Mouse (Mus musculus): Measurements from ENCODE around the gene Pard3. TPM values are rescaled to one million over a fixed set of nuclear protein-coding genes. Genes with fewer than 3 reads are reported as not detected.

Pard3 gene
- 16.1 and 17.0 TPM in 2 replicates for polyA plus RNA-seq (2015; fragmentation: Nextera tagmentation; extraction: Ambion mirVana)

GRCm38 (mm10) chr8:127063551-127064360 is at the start of gene Pard3:
Pard3 (plus strand) TSS chr8:127063893.
- Histone ChIP-seq H3K9me3 (replicated peaks) (no peaks in the 10 kb centered on the region), H3K4me2 (peak within 1 kb of the TSS; percentile 64), H3K36me3 (no peaks in the 10 kb centered on the region), H3K27ac (replicated peaks) (peak within 1 kb of the TSS; percentile 92), H3K27me3 (replicated peaks) (no peaks in the 10 kb centered on the region), H3K4me3 (replicated peaks) (peak within 1 kb of the TSS; percentile 80), H3K4me1 (peaks cover 32% of the 10 kb centered on the region), H3K9ac (replicated peaks) (peak within 1 kb of the TSS; percentile 84)
- WGBS = under 1% methylated on average over 92 of the region's 98 CpGs
- peak; percentile 94 for ATAC-seq (ENCODE audit: low FRiP score)

- no peaks in the 10 kb centered on the region for H3K27me3 ChIP-seq (replicated peaks)
- H3K4me1 ChIP-seq = no peaks in the 10 kb centered on the region
- H3K9ac ChIP-seq (replicated peaks) = no peak overlapping the region
- no peak for ATAC-seq (ENCODE audit: low FRiP score)
- peaks cover 7% of the 10 kb centered on the region; the same call in 1 of the 2 replicates for H3K9me3 ChIP-seq (replicated peaks)
- H3K4me2 ChIP-seq = no peak overlapping the region
- no peak overlapping the region for H3K27ac ChIP-seq (replicated peaks)
- H3K4me3 ChIP-seq (replicated peaks) = no peak overlapping the region
- no peaks in the 10 kb centered on the region for H3K36me3 ChIP-seq
- 78% methylated on average over 1 of the region's 1 CpGs for WGBS
These were observed 41.9 kb upstream of the Pard3 start for GRCm38 (mm10) chr8:127021830-127022229.

GRCm38 (mm10) chr8:127025256-127025717 is 38.4 kb upstream of the Pard3 start:
- Histone ChIP-seq H3K36me3 (no peaks in the 10 kb centered on the region), H3K9me3 (replicated peaks) (no peaks in the 10 kb centered on the region), H3K4me2 (no peak overlapping the region), H3K4me3 (replicated peaks) (no peak overlapping the region), H3K27me3 (replicated peaks) (no peaks in the 10 kb centered on the region), H3K4me1 (no peaks in the 10 kb centered on the region), H3K9ac (replicated peaks) (no peak overlapping the region), H3K27ac (replicated peaks) (no peak overlapping the region)
- no peak for ATAC-seq (ENCODE audit: low FRiP score)
- WGBS = 66% methylated on average over 11 of the region's 11 CpGs

GRCm38 (mm10) chr8:127025775-127026174 is 37.9 kb upstream of the Pard3 start:
- Histone ChIP-seq H3K9ac (replicated peaks) (no peak overlapping the region), H3K4me1 (no peaks in the 10 kb centered on the region), H3K36me3 (no peaks in the 10 kb centered on the region), H3K4me3 (replicated peaks) (no peak overlapping the region), H3K9me3 (replicated peaks) (no peaks in the 10 kb centered on the region), H3K4me2 (no peak overlapping the region), H3K27ac (replicated peaks) (no peak overlapping the region), H3K27me3 (replicated peaks) (no peaks in the 10 kb centered on the region)
- 53% methylated on average over 11 of the region's 11 CpGs for WGBS
- no peak for ATAC-seq (ENCODE audit: low FRiP score)

- 37% methylated on average over 5 of the region's 5 CpGs for WGBS
- Histone ChIP-seq H3K4me3 (replicated peaks) (no peak overlapping the region), H3K27me3 (replicated peaks) (no peaks in the 10 kb centered on the region), H3K4me1 (no peaks in the 10 kb centered on the region), H3K36me3 (no peaks in the 10 kb centered on the region), H3K27ac (replicated peaks) (no peak overlapping the region), H3K9ac (replicated peaks) (no peak overlapping the region), H3K9me3 (replicated peaks) (no peaks in the 10 kb centered on the region), H3K4me2 (no peak overlapping the region)
- ATAC-seq (ENCODE audit: low FRiP score) = no peak
These were observed 32.2 kb upstream of the Pard3 start for GRCm38 (mm10) chr8:127031476-127031875.

- WGBS = 80% methylated on average over 4 of the region's 4 CpGs
- no peaks in the 10 kb centered on the region for H3K36me3 ChIP-seq
- no peak overlapping the region for H3K27ac ChIP-seq (replicated peaks)
- H3K4me3 ChIP-seq (replicated peaks) = no peak overlapping the region
- no peak overlapping the region for H3K9ac ChIP-seq (replicated peaks)
- H3K4me1 ChIP-seq = no peaks in the 10 kb centered on the region
- no peak for ATAC-seq (ENCODE audit: low FRiP score)
- H3K4me2 ChIP-seq = no peak overlapping the region
- no peaks in the 10 kb centered on the region for H3K9me3 ChIP-seq (replicated peaks)
- H3K27me3 ChIP-seq (replicated peaks) = no peaks in the 10 kb centered on the region
These were observed 24.8 kb upstream of the Pard3 start for GRCm38 (mm10) chr8:127038928-127039327.

- ATAC-seq (ENCODE audit: low FRiP score) = no peak
- no peaks in the 10 kb centered on the region for H3K27me3 ChIP-seq (replicated peaks)
- no peak overlapping the region for H3K4me3 ChIP-seq (replicated peaks)
- no peak overlapping the region for H3K4me2 ChIP-seq
- no peaks in the 10 kb centered on the region for H3K36me3 ChIP-seq
- no peaks in the 10 kb centered on the region for H3K9me3 ChIP-seq (replicated peaks)
- WGBS = 74% methylated on average over 5 of the region's 5 CpGs
- no peak overlapping the region for H3K9ac ChIP-seq (replicated peaks)
- H3K27ac ChIP-seq (replicated peaks) = no peak overlapping the region
- H3K4me1 ChIP-seq = no peaks in the 10 kb centered on the region
These were observed 13.7 kb upstream of the Pard3 start for GRCm38 (mm10) chr8:127049996-127050395.

- Histone ChIP-seq H3K9ac (replicated peaks) (no peak overlapping the region), H3K27ac (replicated peaks) (no peak overlapping the region)
- 85% methylated on average over 10 of the region's 10 CpGs for WGBS
These were observed 11.6 kb upstream of the Pard3 start for GRCm38 (mm10) chr8:127052132-127052531.

GRCm38 (mm10) chr8:127055081-127055480 is 8.6 kb upstream of the Pard3 start:
- Histone ChIP-seq H3K4me2 (no peak overlapping the region), H3K9me3 (replicated peaks) (no peaks in the 10 kb centered on the region), H3K4me1 (no peaks in the 10 kb centered on the region), H3K36me3 (no peaks in the 10 kb centered on the region), H3K27ac (replicated peaks) (no peak overlapping the region), H3K27me3 (replicated peaks) (no peaks in the 10 kb centered on the region), H3K9ac (replicated peaks) (no peak overlapping the region), H3K4me3 (replicated peaks) (no peak overlapping the region)
- no peak for ATAC-seq (ENCODE audit: low FRiP score)
- WGBS = 50% methylated on average over 4 of the region's 4 CpGs

More at GRCm38 (mm10) chr8:127052132-127052531, 11.6 kb upstream of the Pard3 start:
- Histone ChIP-seq H3K9me3 (replicated peaks) (no peaks in the 10 kb centered on the region), H3K36me3 (no peaks in the 10 kb centered on the region), H3K4me1 (no peaks in the 10 kb centered on the region), H3K4me2 (no peak overlapping the region), H3K4me3 (replicated peaks) (no peak overlapping the region), H3K27me3 (replicated peaks) (no peaks in the 10 kb centered on the region)
- ATAC-seq (ENCODE audit: low FRiP score) = no peak

GRCm38 (mm10) chr8:127058759-127059158 is 4.9 kb upstream of the Pard3 start:
- H3K4me3 ChIP-seq (replicated peaks) = no peak overlapping the region
- no peaks in the 10 kb centered on the region for H3K27me3 ChIP-seq (replicated peaks)
- ATAC-seq (ENCODE audit: low FRiP score) = no peak
- H3K27ac ChIP-seq (replicated peaks) = no peak overlapping the region
- H3K4me2 ChIP-seq = no peak overlapping the region
- H3K36me3 ChIP-seq = no peaks in the 10 kb centered on the region
- 86% methylated on average over 2 of the region's 2 CpGs for WGBS
- peaks cover 10% of the 10 kb centered on the region for H3K4me1 ChIP-seq
- H3K9ac ChIP-seq (replicated peaks) = no peak overlapping the region
- H3K9me3 ChIP-seq (replicated peaks) = no peaks in the 10 kb centered on the region

- H3K4me1 ChIP-seq = peaks cover 10% of the 10 kb centered on the region
- H3K4me3 ChIP-seq (replicated peaks) = no peak overlapping the region
- H3K36me3 ChIP-seq = no peaks in the 10 kb centered on the region
- H3K4me2 ChIP-seq = no peak overlapping the region
- H3K27me3 ChIP-seq (replicated peaks) = no peaks in the 10 kb centered on the region
- H3K27ac ChIP-seq (replicated peaks) = no peak overlapping the region
- H3K9ac ChIP-seq (replicated peaks) = no peak overlapping the region
- 69% methylated on average over 2 of the region's 2 CpGs for WGBS
- ATAC-seq (ENCODE audit: low FRiP score) = no peak
- no peaks in the 10 kb centered on the region for H3K9me3 ChIP-seq (replicated peaks)
These were observed 3.9 kb upstream of the Pard3 start for GRCm38 (mm10) chr8:127059826-127060225.

GRCm38 (mm10) chr8:127064361-127065112 is 844 bp downstream of the Pard3 start:
- Histone ChIP-seq H3K27ac (replicated peaks) (peak overlapping the region; percentile 92), H3K9me3 (replicated peaks) (no peaks in the 10 kb centered on the region), H3K27me3 (replicated peaks) (no peaks in the 10 kb centered on the region), H3K36me3 (no peaks in the 10 kb centered on the region), H3K4me1 (peaks cover 32% of the 10 kb centered on the region), H3K9ac (replicated peaks) (peak overlapping the region; percentile 84), H3K4me3 (replicated peaks) (peak overlapping the region; percentile 80), H3K4me2 (peak overlapping the region; percentile 64)
- peak; percentile 62 for ATAC-seq (ENCODE audit: low FRiP score)
- under 1% methylated on average over 72 of the region's 80 CpGs for WGBS
